Mouse (Mus musculus): ENCODE measurements at regions not wholly inside any gene's neighbourhood (a gene's known extent, or its start where the extent isn't known, plus 50 kb on each side); places are given as distances from the start of the nearest gene placed in this dataset.
A peak's percentile ranks its signal among the peaks of the same experiment; 100 is the strongest.

- no peak for DNase-seq (ENCODE audit: low spot score)
Observed at GRCm38 (mm10) chr4:125439856-125440255, 50.6 kb upstream of the Grik3 start.

GRCm38 (mm10) chr4:125437161-125437822, 53.2 kb upstream of the Grik3 start:
- no peak for DNase-seq (ENCODE audit: low spot score)

DNA sequence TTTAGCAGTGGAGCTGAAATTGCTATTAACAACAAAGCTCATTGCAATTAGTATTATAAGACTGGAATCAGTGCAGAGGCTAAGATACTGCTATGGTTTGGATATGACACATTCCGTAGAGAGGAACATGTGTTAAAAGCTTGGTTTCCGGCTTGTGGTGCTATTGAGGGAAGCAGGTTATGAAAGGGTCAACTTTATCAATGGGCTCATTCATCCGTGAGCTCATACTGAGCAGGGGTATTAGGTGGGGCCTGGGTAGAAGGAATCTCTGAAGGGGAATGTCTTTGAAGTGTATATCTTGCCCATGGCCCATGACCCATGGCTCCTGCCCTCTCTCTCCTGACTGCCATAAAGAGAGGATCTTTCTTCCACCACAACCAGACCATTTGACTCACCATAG, 57.0 kb upstream of the Grik3 start:
- no peak for DNase-seq (ENCODE audit: low spot score)

DNA sequence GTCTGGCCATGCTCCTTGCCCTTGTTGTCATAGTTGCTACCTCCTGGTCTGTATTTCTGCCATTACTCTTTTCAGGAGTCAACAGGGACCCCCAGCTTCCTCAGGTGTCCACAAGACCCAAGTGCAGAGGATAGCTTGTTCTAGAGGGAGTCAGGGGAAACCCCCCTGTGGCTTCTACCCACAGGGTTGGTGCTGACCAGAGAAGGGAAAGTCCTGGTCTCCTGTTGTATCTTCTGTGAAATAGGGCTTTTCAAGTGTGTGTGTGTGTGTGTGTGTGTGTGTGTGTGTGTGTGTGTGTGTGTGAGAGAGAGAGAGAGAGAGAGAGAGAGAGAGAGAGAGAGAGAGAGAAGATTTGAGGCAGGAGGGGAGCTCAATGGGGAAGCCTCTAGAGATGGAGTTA, 58.9 kb upstream of the Grik3 start:
- no peak for DNase-seq (ENCODE audit: low spot score)

DNA sequence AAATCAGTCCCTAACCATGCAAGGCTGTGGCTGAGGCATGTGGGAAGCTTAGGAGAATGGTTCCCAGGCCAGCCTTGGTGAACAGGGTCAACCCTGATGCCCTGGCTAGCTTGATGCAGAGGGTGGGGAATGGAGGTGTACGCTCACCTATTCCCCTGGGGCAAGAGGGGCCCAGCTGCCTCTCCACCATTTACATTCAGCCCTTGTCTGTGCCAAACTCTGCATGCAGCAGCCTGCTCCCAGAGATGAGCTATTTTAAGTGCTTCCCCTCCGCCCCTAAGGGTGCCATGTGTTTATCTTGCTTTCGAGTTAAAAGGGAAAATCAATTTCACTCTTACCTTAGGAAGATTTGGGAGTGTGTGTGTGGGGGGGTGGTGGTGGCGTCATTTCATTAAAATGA, 59.7 kb upstream of the Grik3 start:
- DNase-seq (ENCODE audit: low spot score), result no peak

GRCm38 (mm10) chr4:125428736-125429135, 61.8 kb upstream of the Grik3 start:
- DNase-seq (ENCODE audit: low spot score), result no peak

GRCm38 (mm10) chr4:125420561-125421241, 69.8 kb upstream of the Grik3 start:
- DNase-seq (ENCODE audit: low spot score), result no peak

DNA sequence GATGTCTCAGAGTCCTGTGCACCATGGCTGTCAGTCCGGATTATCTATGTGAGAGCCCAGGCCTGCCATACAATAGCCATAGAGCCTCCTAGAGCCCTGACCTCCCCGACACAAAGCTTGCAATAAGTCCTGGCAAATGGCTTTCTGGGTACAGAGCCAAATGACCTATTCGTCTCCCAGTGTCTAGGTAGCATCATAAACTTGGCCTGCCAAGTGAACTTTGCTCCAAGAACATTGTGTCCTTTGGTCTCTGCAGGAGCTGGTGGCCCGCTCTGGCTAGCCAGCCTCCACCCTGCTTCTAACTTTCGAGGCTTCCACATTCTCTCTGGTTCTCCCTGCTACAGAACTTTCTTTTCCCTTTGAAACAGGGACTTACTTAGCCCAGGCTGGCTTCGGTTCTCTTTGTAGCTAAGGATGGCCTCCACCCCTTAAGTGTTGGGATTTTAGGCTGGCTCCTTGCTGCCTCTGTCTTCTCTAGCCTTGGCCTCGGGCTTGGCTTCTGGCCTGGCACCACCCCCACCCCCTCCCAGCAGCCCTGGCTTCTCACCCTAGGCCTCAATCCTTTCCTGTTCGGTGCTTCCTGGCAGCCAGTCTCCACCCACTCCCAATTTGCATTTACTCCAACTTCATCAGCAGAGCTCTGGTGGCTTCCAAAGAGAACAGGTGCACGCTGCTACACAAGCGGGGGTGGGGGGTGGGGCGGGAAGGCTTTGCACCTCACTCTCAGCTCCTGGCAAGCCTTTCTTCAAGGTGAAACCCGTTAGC, 70.8 kb upstream of the Grik3 start:
- no peak for DNase-seq (ENCODE audit: low spot score)

DNA sequence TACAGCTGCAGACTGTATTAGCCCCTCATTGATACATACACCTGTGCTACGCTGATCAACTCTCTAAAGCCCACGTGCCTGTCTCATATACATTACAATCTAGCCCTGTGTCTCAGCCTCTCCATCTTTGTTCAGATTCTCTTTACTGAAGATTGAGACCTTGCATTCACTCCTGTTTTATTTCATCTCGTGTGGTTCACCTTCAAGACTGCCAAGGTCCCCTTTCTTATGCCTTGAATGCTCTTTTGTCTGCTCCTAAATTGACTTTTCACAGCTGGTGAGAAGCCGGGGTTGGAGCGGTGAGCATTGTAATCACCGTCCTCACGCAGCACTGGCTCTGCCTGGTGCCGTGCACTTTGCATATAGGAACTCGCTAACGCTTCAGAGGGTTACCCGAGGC, 75.2 kb upstream of the Grik3 start:
- DNase-seq (ENCODE audit: low spot score), result no peak

- DNase-seq (ENCODE audit: low spot score), result peak; percentile 71
Observed at GRCm38 (mm10) chr4:125413833-125414719, 76.4 kb upstream of the Grik3 start.

DNA sequence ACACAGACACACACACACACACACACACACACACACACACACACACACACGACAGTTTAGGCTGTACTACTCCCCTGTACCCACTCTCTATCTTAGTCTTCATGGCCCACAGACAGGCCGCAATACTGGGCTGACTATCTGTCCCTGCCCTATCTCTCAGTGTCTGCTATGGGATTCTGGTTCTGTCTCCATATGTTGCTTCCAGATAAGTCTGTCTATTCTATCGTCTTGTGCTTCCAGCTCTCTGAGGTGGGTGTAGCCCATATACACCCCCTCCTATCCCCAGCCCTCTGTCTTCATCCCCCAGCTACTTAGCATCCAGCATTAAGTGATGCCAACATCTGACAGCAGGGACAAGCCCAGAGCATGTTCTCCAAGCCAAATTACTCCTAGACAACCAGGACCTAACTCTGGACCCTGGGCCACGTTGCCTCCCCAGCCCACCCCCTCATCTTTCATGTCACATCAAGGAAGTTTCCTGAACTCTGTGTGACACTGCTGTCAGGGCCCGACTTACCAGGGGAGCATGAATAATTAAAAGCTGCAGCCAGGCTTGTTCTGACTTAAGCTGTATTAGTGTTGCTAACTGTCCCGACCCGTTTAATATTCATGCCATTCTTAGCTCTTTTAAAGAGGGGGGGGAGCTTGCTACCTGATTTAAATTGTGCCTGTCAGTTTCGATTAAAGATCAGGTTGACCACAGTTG, 79.6 kb upstream of the Grik3 start:
- DNase-seq (ENCODE audit: low spot score), result peak; percentile 26

DNA sequence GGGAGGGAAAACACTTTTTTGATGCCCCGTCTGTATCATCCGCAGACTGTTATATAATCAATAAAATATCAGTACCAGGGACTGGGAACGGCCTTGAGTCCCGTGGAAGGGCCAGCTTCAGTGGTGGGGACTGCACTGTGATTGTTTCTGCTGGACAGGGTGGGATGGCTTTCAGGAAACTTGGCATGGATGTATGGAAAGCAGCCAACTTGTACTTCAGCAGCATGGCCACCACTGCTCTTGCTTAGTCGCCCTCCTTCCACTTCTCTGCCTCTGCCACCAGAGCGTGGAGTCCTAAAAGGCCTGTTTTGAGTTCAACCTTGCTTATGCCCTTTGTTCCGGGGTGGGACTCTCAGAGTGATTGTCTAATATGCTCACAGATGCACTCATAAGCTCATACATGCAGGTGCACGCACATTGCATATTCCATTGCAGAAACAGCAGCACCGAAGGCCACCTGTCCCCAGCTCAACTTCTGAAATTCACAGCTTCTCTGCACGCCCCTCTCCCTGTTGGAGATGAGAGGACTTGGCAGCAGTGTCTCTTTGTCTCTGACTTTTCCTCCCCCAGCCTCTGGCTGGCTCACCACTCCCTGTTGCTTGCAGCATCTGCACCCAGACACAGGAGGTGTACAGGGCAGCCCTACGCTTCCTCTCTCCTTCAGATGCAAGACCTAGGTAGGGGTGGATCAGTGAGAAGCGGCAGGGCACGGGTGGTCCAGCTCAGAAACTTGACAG, 91.0 kb upstream of the Grik3 start:
- DNase-seq (ENCODE audit: low spot score), result no peak

GRCm38 (mm10) chr4:125397007-125397461, 93.5 kb upstream of the Grik3 start:
- no peak for DNase-seq (ENCODE audit: low spot score)

- DNase-seq (ENCODE audit: low spot score), result no peak
Observed at GRCm38 (mm10) chr4:125391269-125391668, 99.2 kb upstream of the Grik3 start.

DNA sequence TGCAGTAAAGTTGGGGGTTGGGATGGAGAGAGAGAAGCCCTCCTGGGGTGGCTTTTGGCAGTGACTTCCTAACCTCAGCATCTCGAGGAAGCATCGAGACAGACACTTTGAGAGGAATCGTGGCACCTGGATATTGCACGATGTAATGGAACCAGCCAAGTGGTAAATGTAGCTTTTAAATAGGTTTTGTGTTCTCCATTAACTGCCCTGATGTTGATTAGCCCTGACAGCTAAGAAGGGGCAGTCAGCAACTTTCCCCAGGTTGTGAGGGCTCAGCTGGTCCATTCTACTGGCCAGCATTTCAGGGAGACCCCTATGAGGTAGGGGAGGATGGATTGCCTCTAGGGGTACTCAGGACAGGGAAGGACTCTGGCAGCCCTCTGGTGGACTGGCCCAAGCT, 104.7 kb upstream of the Grik3 start:
- DNase-seq (ENCODE audit: low spot score), result no peak

DNA sequence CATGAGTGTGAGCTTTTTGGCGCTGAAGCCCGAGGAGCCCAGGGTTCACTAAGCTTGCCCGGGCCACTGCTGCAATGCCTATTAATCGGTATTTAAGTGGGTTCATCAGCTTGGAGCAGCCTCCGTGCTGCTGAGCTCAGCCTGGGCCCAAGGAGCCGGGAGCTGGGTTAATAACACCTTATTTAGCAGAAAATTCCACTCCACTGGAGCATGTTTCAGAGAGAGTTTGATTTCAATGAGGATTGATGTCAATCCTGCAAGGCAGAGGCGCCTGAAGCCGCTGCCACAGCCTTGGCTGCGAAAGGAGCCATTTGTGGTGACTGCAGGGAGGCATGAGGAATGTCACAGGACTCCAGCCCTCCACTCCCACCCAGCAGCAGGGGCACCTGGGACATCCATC, 126.5 kb upstream of the Grik3 start:
- no peak for DNase-seq (ENCODE audit: low spot score)

DNA sequence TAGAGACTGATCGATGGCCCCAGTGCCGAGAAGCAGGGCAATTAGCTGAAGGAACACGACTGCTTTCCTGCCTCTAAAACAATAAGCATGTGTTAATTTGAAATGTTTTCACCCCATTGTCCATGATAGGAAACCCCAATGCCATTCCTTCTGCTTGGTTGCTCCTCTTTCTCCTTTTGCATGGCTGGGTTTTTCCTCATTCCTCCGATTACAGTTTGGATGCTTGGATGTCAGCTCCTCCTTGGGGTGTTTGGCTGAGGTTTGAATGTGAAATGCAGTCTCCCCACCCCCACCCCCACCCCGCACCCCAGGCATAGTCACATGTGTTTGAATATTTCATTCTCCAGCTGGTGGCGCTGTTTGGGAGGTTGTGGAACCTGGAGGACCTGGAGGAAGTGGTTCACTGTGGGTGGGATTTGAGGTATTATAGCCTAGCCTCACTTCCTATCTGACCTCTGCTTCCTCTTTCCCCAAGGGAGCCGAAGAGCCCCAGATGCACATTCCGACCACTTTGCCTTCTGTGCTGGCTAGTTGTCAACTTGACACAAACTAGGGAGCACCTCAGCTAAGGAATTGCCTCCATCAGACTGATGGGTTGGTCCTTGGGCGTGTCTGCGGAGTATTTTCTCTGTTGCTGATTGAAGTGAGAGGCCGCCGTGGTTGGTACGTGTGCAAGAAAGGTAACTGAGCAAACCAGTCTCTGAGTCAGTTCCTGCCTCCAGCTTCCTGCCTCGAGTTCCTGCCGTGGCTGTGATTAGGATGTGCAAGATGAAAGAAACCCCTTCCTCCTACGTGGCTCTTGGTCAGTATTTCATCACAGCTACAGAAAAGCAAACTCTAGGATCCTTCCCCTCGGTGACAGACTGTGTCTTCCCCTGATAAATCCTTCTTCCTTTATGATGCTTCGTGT, 128.6 kb upstream of the Grik3 start:
- DNase-seq (ENCODE audit: low spot score), result no peak

- DNase-seq (ENCODE audit: low spot score), result no peak
Observed at GRCm38 (mm10) chr4:125358356-125358755, 132.1 kb upstream of the Grik3 start.

- DNase-seq (ENCODE audit: low spot score), result no peak
Observed at GRCm38 (mm10) chr4:125356441-125356840, 134.1 kb upstream of the Grik3 start.

DNA sequence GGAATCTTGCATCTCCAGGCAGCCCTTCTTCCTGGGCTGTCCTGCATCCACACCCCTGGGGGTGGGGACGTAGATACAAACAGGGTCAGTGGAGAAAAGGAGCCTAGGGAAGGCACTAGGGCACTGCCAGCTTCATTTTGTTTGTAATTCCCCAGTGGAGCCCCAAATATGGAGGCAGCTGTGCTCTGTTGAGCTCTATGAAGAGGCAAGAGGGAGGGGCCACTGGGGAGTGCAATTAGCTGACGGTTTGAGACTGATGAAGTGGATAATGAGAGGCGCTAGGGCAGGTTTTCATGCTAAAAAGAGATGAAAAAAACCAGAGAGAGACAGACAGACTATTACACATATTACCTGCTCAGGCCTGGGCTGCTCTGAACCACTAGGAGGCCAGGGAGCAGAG, 135.8 kb upstream of the Grik3 start:
- no peak for DNase-seq (ENCODE audit: low spot score)
